Mouse (Mus musculus): Measurements from ENCODE around the gene Eps15l1. TPM values are rescaled to one million over a fixed set of nuclear protein-coding genes. Genes with fewer than 3 reads are reported as not detected.

Gene Eps15l1
- 10 to 100 TPM; 41.6 to 51.1 TPM for total RNA-seq (2021)
- long read RNA-seq, experiment 1, transcript Eps15l1-205 (16 exons, 3,376 nt) = major isoform, 7 of 46 reads
- long read RNA-seq, experiment 1, partial matches to known transcripts = 3 of 46 reads
- long read RNA-seq, experiment 1, other reads (novel, unspliced or antisense) = 35 of 46 reads
- long read RNA-seq, experiment 2, transcript Eps15l1-201 (24 exons, 3,129 nt) = major isoform, 9 of 57 reads
- long read RNA-seq, experiment 2, transcript Eps15l1-205 (16 exons, 3,376 nt) = minor isoform, 8 of 57 reads
- long read RNA-seq, experiment 2, partial matches to known transcripts = 7 of 57 reads
- long read RNA-seq, experiment 2, other reads (novel, unspliced or antisense) = 33 of 57 reads

DNA sequence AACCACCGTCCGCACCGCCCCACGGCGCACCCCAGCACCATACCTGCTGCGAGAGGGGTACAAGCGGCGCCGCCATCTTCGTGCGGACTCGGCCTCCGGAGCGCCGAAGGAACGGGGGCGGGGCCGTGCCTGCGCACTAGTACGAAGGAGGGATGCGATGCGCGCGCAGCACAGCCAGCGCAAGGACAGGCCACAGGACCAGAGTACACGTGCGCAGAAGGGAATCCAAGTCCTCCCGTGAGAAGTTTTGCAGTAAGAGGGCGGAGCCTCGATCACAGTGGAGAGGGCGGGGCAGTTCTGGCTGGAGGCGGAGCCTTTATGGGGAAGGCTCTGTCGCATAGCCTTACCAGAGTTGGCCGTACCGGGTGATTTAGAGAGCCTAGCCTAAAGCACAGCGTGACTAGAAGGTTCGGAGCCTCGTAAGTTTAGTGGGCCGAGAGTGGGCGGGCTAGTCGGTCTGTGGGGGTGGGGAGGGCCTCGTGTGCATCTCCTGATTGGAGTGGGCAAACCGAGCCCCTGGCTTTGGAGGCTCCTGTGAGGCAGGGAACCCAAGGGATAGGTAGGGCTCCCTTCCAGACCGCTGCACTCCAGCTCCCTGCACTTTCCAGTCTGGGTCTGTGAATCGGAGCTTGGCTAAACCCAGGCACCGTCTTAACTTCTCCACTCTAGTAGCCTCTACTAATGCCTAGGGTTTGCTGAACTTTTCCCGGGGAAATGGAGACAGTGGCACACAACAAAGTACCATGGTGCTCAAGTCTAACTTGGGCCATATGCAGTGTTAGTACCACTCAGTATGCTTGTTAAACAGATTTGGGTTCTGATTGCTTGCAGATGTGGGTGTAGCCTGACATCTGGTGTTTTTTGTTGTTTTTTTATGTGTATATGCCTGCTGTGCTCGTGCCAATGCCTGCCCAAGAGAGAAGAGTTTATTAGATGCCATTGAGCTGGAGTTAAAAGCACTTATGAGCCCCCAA, at the start of gene Eps15l1:
Gene Eps15l1 (minus strand): TSS at position 99 of the 974 bp plus-strand sequence.
- peak; percentile 96 to 99 for DNase-seq (ENCODE audit: low spot score in 2 of 2)

DNA sequence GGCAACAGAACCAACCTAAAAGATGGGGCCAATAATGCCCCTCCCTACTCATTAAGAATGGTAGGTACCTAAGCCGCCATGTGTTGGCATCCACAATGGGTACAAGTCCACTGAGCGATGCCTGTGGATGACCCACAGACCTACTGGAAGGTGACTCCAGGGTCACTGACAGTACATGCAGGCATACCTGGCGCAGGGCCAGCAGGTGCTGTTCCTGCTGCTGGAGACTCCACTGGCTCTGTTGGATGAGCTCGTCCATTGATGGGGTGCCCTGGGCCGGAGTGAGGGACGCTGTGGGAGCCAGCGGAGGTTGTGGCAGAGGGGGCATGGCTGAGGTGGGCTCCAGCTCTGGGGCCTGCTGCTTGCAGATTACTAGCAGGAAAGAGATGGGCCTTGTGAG, 49.4 kb upstream of the Eps15l1 start:
- no peak for DNase-seq (ENCODE audit: low spot score in 2 of 2)

DNA sequence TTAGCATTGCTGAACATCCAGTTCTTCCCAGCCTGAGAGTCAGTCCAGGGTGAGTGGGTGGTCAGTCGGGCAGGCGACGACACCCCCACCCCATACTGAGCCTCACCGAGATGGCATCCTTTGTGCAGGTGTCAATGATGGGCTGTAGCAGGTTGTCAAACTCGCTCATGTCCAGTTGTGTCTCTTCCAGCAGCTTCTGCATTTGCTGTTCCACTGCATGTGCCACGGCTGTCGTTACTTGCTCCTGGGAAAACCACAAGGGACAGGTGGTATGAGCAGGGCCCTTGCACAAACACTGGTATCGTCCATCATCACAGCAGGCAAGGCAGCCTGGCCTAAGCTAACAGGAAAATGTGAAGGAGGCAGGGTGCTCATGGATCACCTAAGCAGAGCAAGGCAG, 48.7 kb upstream of the Eps15l1 start:
- DNase-seq (ENCODE audit: low spot score in 2 of 2) = no peak

DNA sequence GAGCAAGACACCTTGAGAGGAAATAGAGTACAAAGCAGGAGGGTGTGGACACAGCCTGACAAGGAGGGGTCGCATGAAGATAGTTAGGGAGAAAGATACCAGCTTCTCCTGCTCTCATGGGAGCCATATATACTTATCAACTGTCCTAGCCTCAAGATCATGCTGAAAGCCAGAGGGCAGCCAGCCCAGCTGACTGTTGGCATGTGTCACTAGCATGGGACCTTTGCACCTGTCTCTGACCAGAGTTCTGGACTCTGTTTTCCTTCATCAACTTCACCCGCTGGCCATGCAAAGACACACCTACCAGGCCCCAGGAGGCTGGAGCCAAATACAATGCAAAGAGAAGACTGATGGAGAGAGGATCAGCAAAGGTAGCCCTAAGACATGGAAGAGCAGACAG, 48.0 kb upstream of the Eps15l1 start:
- DNase-seq (ENCODE audit: low spot score in 2 of 2) = no peak

DNA sequence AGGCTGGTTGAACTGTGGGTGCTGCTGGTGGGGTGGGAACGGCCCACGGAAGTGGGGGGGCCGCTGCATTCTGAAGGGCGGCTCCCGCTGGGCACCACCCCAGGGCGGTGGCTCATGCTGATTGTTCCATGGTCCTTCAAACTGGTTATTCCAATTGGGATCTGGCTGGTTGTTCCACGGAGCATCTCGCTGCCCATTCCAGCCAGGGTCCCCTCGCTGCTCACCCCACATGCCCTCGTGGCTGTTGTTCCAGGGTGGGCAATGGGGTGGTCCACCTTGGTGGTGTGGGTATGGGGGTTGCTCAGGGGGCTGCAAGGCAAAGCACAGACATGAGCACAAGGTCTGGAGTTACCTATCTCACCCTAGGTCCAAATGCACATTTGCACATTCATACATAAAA, 43.0 kb upstream of the Eps15l1 start:
- no peak for DNase-seq (ENCODE audit: low spot score in 2 of 2)

DNA sequence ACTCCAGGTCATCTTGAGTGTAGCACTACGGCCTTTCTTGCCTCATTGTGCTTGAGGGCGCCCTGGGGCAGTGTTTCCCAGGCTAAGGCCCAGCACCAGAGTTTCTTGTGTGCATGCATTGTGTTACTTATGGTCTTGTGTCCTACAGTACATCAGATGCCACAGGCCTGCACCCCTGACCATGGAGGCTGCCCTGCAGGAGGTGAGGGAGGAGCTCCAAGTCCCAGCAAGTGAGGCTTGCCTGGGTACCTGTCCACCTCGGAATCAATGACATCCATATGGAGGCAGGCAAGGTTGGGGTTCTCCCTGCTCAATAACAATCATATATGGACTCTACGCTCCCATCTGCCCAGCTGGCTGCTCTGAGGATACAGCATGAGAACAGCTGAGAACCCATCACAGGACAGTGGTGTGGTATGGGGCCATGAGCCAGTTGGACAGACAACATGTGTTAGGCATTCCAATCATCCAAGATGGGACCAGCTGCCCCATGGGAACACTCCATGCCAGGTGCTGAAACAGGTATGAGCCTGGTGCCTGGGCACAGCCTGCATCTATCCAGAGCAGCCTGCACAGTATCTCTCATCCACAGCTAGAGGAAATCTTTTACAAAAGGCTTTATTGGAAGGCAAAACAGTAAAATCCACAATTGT, 38.7 kb upstream of the Eps15l1 start:
- DNase-seq (ENCODE audit: low spot score in 2 of 2) = no peak

DNA sequence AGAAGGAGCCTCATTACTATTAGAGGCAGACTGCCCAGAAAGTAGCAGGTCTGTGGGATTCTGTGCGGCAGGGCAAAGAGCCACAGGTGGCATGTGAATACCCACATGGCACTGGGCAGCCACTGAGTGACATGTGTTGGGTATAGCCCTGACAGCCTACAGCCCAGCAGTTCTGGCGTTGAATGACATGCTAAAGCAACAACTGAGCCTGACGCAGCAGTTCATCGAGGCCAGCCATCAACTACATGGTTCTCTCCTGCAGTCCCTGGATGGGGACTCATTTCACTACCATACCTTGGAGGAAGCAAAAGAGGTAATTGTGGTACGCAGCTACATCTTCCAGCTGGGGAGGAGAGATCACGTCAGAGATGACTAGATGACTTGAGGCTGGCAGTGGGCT, 37.2 kb upstream of the Eps15l1 start:
- no peak for DNase-seq (ENCODE audit: low spot score in 2 of 2)

DNA sequence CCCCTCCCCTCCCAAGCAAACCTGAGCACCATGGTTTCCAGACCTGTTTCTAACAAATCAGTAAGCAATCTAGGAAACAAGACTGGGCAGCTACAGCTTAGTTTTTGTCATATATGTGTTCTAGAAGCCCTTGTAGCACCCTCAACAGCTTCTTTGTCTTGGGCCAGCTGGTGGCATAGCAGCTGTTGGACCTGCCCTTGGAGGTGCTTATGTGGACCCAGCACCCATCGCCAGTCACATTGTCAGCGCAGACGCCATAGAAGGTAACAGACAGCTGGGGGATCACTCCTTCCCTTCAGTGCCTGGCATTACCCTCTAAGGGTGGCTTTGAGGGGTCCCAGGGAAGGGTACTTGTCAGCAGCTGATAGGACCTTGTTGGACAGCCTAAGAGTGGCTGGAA, 36.5 kb upstream of the Eps15l1 start:
- no peak for DNase-seq (ENCODE audit: low spot score in 2 of 2)

DNA sequence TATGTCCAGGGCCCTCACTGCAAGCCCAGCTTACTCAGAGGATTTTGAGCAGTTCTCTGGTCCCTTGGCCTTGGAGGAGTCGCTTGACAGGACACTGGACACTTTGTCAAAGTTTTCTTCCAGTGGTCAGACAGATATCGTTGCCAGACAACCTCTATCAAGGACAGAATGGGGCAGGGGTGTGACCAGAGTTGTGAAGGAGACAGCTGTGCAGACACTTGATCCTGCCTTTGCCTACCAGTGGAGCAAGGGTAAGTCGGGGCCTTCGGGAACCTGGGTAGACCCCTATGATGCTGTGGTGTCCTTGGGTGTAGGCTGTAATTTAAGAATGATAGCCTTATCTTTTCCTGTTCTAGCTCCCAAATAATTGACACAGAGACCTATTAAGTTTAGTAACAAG, 34.1 kb upstream of the Eps15l1 start:
- no peak for DNase-seq (ENCODE audit: low spot score in 2 of 2)

DNA sequence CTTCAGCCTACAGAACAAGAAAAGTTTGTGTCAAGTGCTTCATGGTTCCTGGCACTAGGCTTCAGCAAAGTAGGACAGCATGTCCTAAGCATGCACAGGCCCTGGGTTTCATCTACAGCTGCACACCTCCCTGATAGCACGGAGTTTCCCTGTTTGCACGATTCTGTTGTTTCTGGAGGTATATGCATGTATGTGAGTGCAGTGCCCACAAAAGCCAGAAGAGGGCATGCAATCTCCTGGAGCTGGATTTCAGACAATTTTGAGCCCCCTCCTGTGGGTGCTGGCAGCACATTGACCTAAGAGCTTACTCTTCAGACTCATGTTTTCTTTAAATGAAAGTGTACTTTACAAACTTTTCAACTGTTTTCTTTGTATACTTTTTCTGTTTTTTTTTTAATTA, 32.6 kb upstream of the Eps15l1 start:
- DNase-seq (ENCODE audit: low spot score in 2 of 2) = no peak

DNA sequence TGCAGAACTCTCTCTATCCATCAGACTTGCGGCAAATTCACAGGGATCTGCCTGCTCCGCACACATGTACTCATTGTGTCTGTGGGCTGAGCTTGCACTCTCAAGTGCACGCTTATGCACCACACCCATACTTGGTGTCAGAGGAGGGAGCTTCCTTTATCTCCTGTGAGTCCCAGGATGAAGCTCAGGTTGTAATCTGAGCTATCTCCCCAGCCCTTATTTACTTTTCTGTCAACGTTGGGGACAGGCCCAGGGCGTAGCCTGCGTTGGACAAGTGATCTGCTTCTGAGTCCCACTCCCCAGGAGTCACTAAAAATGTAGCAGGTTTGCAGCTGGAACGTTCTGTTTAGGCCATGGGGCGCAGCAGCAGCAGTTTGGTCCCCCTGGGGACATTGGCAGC, 30.3 kb upstream of the Eps15l1 start:
- DNase-seq (ENCODE audit: low spot score in 2 of 2) = no peak

DNA sequence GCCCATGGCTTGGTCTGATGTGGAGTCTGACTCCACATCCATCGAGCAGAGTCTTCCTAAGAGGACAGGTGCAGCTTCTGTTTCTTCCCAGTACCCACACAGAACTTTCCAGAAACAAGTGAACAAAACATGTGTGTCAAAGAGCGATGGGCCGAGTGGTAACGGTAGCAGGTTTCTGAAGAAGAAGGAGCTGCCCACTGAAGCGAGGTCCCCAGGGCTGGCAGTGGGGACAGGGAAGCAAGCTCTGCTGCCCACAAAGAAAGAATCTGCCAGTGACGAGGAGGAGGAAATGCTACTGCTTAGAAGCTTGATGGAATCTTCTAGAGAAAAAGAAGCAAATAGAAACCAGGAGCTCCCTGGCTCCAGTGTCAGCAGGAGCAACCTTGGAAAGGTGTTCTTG, 23.8 kb upstream of the Eps15l1 start:
- no peak for DNase-seq (ENCODE audit: low spot score in 2 of 2)

DNA sequence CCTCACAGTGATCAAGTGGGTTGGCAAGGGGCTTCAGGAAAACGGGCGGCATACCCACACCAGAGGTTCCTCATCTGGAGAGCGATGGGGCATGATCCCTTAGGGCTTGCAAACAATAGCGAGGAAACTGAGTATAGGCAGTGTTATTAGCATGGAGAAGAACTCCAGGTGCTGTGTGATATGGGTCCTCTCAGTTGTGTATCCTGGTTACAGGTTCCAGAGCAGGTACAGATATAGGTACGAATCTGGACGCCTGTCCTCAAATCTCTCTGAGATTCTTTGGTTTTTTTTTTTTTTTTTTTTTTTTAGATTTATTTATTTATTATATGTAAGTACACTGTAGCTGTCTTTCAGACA, 22.7 kb upstream of the Eps15l1 start:
- no peak for DNase-seq (ENCODE audit: low spot score in 2 of 2)

DNA sequence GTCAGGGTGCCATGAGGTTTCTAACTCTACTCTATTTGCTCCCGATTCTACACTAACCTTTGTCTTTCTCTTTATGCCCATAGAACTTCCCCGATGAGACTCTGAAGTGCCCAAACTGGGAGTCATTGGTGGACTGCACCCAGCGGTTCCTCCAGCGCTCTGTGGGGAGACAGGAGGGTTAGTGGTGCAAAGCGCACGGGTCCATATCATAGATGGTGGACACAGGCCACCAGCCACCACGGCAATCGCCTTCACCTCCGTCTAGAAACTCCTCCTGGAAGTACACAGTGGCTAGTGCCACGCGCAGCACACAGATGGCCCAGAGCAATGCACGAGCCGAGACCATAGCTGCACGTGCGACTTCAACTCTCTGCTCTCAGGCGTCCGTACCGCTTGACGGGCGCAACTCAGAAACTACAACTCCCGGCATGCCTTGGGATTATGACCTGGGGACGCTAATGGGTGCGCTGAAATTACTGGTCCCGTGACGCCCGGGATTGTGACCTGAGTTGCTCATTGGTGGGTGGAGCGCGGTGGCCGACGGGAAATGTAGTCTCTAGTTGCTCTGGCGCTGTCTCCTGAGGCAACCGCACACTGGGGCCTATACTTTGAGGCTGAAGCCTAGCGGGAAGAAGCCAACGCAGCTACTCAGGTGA, 22.2 kb upstream of the Eps15l1 start, which contains the start of the genes Calr3 and 1700030K09Rik:
Gene Calr3 (minus strand): TSS at position 533 of the 656 bp plus-strand sequence.
Gene 1700030K09Rik (plus strand): TSS at position 543 of the 656 bp plus-strand sequence.
- peak; percentile 93 to 98 for DNase-seq (ENCODE audit: low spot score in 2 of 2)

DNA sequence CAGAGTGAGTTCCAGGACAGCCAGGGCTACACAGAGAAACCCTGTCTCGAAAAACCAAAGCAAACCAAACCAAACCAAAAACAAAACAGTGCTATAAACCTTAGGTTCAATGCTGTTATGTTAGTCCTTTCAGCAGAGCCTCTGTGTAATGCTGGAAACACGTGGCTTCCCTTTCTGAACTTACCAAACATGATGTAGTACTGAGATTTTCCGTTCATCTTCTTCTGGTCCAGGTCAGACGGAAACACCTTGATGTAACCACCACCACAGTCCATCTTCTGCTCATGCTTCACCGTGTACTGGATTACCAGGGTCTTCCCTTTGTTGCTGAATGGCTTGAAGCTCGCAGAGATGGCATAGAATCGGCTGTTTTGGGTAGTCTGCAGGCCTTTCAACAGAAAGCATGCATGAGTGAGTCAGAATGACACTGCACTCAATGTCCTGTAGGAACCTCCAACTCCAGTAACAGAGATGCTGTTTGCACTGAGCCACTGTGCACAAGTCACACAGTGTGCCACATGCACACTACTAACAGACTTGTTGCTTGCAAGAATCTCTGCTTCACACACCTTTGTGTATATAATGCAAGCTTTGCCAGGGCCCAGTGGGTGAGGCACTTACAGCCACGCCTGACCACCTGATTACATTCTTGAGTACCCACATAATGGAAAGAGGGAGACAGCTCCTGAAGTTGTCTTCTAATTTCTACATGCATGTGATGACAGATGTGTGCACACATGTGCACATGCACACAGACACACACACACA, 17.2 kb upstream of the Eps15l1 start:
- no peak for DNase-seq (ENCODE audit: low spot score in 2 of 2)

DNA sequence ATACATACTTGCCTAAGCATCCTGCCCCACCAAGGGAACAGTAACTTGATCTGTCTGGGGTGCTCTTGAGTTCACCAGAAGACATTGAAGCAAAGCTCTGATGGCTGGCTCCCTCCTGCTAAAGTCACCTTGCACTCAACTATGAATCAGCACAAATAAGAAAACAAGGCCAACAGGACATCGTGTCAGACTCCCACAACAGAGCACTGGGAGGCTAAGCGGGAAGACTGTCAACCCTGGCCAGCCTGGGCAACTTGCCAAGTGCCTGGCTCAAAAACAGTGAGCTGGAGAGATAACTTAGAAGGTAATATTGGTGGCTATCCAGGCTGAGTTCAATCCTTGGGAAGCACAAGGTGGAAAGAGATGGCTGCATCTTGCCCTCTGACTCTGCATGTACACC, 13.7 kb upstream of the Eps15l1 start:
- DNase-seq (ENCODE audit: low spot score in 2 of 2) = peak in 1 of 2 experiments; percentile 28

DNA sequence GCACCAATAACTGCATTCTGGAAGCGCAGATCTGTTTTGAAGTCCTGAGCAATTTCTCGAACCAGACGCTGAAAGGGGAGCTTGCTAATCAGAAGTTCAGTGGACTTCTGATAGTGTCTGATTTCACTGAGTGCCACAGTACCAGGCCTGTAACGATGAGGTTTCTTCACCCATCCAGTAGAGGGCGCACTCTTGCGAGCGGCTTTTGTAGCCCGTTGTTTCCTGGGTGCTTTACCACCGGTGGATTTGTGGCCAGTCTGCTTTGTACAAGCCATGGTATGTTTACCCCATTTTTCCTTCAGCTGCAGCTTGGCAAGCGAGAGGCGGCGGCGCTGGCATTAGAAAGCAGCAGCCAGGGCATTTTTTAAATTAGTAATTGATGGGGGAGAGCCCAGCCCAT, 8.4 kb upstream of the Eps15l1 start:
- no peak for DNase-seq (ENCODE audit: low spot score in 2 of 2)

DNA sequence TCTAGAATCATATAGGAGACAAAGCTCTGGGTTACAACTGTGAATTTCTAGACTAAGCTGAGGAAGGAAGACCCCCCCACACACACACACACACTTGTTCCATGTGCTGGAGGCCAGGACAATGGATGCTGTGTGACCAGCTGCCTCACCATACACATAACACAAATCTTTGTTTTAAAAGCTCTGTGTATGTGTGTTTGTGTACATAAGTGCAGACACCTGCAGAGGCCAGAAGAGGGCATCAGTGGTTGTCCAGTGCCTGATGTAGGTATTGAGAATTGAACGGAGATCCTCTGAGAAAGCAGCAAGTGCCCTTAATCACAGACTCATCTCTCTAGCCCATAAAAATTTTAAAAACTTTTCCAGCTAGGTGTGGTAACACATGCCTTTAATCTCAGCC, 1.7 kb upstream of the Eps15l1 start:
- DNase-seq (ENCODE audit: low spot score in 2 of 2) = no peak

DNA sequence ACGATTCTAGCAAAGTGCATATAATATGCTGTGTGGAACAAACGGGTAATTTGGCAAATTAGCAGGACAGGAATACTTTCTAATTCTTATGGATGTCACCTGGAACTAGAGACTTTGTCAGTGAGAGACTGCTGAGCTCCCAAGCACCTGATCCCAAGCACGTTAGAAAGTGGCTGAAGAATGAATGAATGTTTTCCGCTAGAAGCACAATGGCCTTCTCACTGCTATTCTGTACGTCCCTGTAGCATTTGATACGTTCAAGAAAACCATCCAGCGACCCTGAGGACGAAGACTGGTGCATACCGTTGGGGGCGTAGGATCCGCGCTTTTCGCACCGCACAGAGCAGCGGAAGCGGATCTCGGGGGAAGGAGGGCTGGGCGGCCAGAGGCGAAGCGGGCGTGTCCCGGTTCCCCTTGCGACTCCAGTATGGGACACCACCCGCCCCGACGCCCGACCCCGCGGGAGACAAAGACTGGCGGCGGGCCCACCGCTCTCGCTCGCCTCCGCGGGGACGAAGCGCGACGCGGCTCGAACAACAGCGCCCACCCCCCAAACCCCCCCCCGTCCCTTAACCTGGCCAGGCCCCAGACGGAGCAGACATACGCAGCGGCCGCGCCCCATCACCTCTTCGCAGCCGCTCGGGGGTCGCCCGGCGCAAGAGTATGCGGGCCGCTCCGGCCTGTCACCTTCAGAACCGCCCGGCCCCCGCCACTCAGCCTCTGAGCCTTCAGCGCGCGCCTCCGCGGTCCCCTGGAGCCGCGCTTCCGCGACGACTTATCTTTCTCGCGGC, 494 bp downstream of the Eps15l1 start:
- peak; percentile 43 to 63 for DNase-seq (ENCODE audit: low spot score in 2 of 2)

DNA sequence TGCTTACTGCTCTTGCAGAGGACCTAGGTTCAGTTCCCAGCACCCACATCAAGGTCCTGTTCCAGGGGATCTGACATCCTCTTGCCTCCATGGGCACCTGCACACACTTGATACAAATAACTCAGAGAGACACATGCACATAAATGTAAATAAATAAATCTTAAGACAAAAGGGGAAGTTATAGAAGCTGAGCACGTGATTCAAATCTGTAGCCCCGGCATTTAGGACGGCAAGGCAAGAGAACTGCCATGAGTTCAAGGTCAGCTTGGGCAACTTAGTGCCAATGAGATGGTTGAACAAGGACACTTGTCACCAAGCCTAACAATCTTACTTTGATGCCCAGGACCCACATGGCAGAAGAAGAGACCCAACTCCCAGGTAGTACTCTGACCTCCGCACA, 3.2 kb downstream of the Eps15l1 start:
- no peak for DNase-seq (ENCODE audit: low spot score in 2 of 2)
